Mouse (Mus musculus) hematopoietic multipotent progenitor cell, adult 10-12 weeks (in vitro differentiated cells): ENCODE data around the gene Rabl6. TPM values are rescaled to one million over a fixed set of nuclear protein-coding genes. Genes with fewer than 3 reads are reported as not detected.

Experiments used
- polyA plus RNA-seq: library from polyadenylated mRNA; stranded (reverse); fragments of >175 nt; gene quantifications from 2 replicates; pipeline ENCODE4 v1.2.3, GENCODE M21; 2012; ENCODE audit warnings: low replicate concordance

Gene Rabl6
- 48.7 and 55.1 TPM in 2 replicates for polyA plus RNA-seq

DNA sequence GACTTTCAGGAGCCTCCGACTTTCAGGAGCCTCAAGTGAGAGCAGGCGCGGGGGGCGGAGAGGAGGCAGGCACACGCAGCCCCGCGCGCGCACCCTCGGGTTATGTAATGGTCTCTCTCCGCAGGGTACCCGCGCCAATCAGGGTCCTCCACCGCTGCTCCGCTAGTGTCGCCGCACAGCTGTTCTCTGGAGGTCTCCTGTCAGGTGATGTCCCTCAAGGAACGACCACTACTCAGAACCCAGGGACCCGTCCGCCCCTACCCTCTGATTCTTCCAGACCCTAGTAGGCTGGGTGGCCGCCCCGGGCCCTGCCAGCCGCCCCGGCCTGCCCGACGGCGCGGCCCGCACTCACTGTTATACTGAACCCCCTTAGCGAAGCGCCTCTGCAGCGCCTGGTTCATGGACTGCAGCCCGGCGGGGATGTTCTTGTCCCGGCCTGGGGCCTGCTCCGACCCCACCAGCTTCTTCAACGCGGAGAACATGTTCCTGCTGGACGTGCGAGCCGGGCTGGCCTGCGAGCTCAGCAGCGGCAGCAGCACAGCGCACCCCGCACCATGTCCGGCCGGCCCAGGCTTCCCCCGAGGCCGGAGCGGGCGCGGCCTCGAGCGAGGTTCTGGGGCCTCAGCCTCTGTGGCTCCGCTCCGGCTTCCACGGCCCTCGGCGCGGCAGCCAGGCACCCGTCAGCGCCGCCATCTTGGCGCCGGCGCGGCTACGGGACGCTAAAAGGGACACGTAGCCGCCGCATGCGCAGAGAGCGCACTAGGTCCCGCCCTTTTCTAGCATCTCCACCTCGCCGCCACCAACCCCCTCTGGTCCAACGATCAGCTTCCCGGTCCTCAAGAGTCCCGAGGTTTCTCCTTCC is at the start of gene Rabl6:
Rabl6 (minus strand) TSS at position 761 of the 862 bp plus-strand sequence.

DNA sequence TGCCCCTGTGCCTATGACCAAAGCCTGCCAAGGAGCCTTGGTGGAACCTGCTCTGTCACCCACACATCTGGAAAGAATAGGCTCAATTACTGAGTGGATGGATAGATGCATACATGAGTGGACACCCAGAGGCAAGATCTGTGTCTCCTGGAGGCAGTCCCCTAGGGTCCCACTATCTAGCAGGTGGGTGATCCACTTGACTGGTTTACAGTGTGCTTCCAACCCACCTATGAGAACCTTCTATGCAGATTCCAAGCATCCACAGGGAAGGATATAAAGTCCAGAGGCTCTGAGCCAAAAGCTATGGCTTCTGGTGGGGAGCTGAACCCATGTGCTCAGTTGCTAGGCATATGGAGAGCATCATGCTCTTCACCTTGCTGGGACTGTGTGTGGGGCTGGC is 49.3 kb upstream of the Rabl6 start, which contains the start of gene Lcn5:
Lcn5 (plus strand) TSS at position 301 of the 400 bp plus-strand sequence.

DNA sequence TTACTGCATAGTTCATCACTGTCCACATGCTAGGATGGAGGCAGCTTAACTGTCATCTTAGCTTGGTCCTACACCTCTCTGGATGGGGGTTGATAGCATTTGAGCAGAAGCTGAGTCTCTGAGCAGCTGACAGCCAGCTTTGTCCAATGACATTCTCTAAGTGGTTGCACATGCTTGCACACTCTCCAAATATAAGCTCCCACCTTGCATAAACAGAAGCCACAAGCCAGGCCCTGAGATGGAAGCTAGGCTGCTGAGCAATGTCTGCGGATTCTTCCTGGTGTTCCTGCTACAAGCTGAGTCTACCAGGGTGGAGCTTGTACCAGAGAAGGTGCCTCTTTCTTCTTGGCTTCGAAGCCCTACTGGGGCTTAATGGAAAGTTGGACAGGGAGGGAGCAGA is 44.6 kb upstream of the Rabl6 start, which contains the start of gene Lcn8:
Lcn8 (plus strand) TSS at position 219 of the 400 bp plus-strand sequence.

DNA sequence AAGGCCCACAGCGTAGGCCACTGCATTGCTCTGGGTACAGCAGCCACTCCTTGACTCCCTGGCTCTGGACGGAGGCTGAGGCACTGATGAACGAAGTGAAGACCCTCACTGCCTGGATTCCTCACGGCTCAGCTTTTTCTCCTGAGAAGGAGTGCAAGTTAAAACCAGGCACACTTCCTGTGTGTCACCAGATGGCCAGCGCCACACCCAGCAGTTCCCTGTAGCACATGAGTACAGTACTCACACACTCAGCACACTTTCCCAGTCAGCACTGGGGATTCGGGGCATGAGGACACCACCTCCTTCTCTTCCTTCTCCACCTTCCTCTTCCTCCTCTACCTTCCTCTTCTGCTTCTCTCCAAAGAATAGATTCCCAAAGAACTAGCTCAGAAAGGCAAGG is 19.5 kb upstream of the Rabl6 start, which contains the start of gene Fcna:
Fcna (minus strand) TSS at position 220 of the 400 bp plus-strand sequence.

GRCm38 (mm10) chr2:25621229-25622200 is 13.2 kb upstream of the Rabl6 start, which contains the start of gene Tmem141:
Gene Tmem141 (minus strand): TSS chr2:25622005.

DNA sequence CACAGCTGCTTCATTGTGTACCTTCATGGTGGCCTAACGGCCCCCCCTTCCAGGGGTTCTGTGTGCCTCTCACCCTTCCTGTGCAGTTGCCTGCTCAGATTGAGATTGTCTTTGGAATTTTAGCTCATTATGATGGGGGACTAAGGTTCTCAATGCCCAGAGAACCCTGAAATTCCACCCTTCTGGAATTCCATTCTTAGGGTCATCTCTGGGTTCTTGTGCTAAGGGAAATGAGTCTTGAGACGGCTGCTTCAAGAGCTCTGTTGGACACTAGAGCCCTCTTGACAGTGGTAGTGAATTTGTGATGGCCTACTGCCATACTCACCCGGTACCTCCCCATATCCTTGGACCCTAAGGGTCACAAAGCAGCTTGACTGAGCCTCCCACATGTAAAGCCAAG is 9.3 kb upstream of the Rabl6 start, which contains the start of gene Ccdc183:
Ccdc183 (minus strand) TSS at position 101 of the 400 bp plus-strand sequence.

DNA sequence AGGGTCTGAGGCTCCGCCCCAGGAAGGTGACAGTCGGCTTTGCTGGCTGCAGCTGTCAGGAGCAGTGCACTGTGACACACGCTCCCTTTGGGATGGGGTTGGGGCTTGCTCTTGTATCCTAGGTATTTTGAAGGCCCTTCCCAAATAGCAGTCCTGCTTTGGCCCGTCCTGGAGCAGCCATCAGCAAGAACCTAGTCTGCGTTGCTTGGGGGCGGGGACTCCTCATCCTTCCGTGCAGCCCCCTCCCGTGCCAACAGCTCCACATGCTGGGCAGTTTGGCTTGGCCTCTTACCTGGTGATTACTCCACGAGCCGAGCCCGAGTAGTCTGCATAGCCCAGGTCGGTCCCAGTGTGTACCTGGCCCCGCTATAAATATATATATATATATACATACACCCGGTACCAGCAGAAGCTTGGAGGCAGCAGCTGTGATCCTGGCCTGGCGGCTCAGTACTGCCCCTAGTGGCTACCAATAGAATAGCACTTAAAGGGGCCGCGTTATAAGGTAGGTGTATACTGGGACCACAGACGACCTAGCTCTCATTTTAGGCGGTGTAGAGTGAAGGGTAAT is 26.9 kb downstream of the Rabl6 start, which contains the start of gene Ajm1:
Ajm1 (minus strand) TSS at position 464 of the 571 bp plus-strand sequence.

GRCm38 (mm10) chr2:25574579-25575431 is 33.5 kb downstream of the Rabl6 start, which contains the start of the genes Mamdc4 and Phpt1:
Gene Mamdc4 (minus strand): TSS chr2:25574845.
Gene Phpt1 (minus strand): TSS chr2:25575224.

GRCm38 (mm10) chr2:25557221-25557963 is 50.9 kb downstream of the Rabl6 start, which contains the start of gene Edf1:
Gene Edf1 (plus strand): TSS chr2:25557847.

GRCm38 (mm10) chr2:25546811-25547491 is 61.4 kb downstream of the Rabl6 start, which contains the start of gene Traf2:
Gene Traf2 (minus strand): TSS chr2:25546940.

Other genes starting within 250 kb of the Rabl6 start
- 20.6 and 22.9 TPM in 2 replicates for gene Uap1l1, start 242.8 kb downstream of the Rabl6 start, polyA plus RNA-seq
- gene Sapcd2, start 236.2 kb downstream of the Rabl6 start, polyA plus RNA-seq: 6.3 and 11.6 TPM in 2 replicates
- gene Entpd2, start 212.6 kb downstream of the Rabl6 start, polyA plus RNA-seq: 0.10 TPM in 1 of 2 replicates, not detected in the other
- gene Npdc1, start 209.2 kb downstream of the Rabl6 start, polyA plus RNA-seq: 3.8 and 4.4 TPM in 2 replicates
- 4.5 and 10.9 TPM in 2 replicates for gene Fut7, start 185.3 kb downstream of the Rabl6 start, polyA plus RNA-seq
- gene Abca2, start 179.8 kb downstream of the Rabl6 start, polyA plus RNA-seq: 32.3 and 48.6 TPM in 2 replicates
- gene Clic3, start 151.7 kb downstream of the Rabl6 start, polyA plus RNA-seq: not detected in 2 replicates
- 82.6 and 103 TPM in 2 replicates for gene Paxx, start 147.4 kb downstream of the Rabl6 start, polyA plus RNA-seq
- gene Ptgds, start 138.5 kb downstream of the Rabl6 start, polyA plus RNA-seq: not detected in 2 replicates
- not detected in 2 replicates for gene Lcn12, start 114.6 kb downstream of the Rabl6 start, polyA plus RNA-seq
- gene Fbxw5, start 107.8 kb downstream of the Rabl6 start, polyA plus RNA-seq: 16.5 and 48.8 TPM in 2 replicates
- gene C8g, start 106.8 kb downstream of the Rabl6 start, polyA plus RNA-seq: 0.27 TPM in 1 of 2 replicates, not detected in the other
- gene Traf2, start 61.6 kb downstream of the Rabl6 start, polyA plus RNA-seq: 6.4 and 20.6 TPM in 2 replicates
- 403 and 822 TPM in 2 replicates for gene Edf1, start 50.7 kb downstream of the Rabl6 start, polyA plus RNA-seq
- 1.7 and 1.9 TPM in 2 replicates for gene Mamdc4, start 33.7 kb downstream of the Rabl6 start, polyA plus RNA-seq
- gene Phpt1, start 33.3 kb downstream of the Rabl6 start, polyA plus RNA-seq: 2.9 and 5.8 TPM in 2 replicates
- 8.1 and 18.3 TPM in 2 replicates for gene Ajm1, start 26.8 kb downstream of the Rabl6 start, polyA plus RNA-seq
- gene Ccdc183, start 9.2 kb upstream of the Rabl6 start, polyA plus RNA-seq: not detected in 2 replicates
- 10.0 and 19.9 TPM in 2 replicates for gene Tmem141, start 13.5 kb upstream of the Rabl6 start, polyA plus RNA-seq
- 145 and 166 TPM in 2 replicates for gene Fcna, start 19.5 kb upstream of the Rabl6 start, polyA plus RNA-seq
- gene Lcn8, start 44.6 kb upstream of the Rabl6 start, polyA plus RNA-seq: not detected in 2 replicates
- gene Lcn5, start 49.4 kb upstream of the Rabl6 start, polyA plus RNA-seq: not detected in 2 replicates
- gene Lcn6, start 68.3 kb upstream of the Rabl6 start, polyA plus RNA-seq: not detected in 2 replicates
- not detected in 2 replicates for gene Lcn10, start 74.2 kb upstream of the Rabl6 start, polyA plus RNA-seq
- gene Obp2a, start 91.5 kb upstream of the Rabl6 start, polyA plus RNA-seq: not detected in 2 replicates
- gene Bmyc, start 98.2 kb upstream of the Rabl6 start, polyA plus RNA-seq: 189 and 405 TPM in 2 replicates
- gene Obp2b, start 128.5 kb upstream of the Rabl6 start, polyA plus RNA-seq: not detected in 2 replicates
- gene Lcn3, start 157.0 kb upstream of the Rabl6 start, polyA plus RNA-seq: not detected in 2 replicates
- not detected in 2 replicates for gene Lcn11, start 168.5 kb upstream of the Rabl6 start, polyA plus RNA-seq
- not detected in 2 replicates for gene Gm13539, start 173.7 kb upstream of the Rabl6 start, polyA plus RNA-seq
- gene Glt6d1, start 207.3 kb upstream of the Rabl6 start, polyA plus RNA-seq: not detected in 2 replicates
- gene Lcn9, start 214.6 kb upstream of the Rabl6 start, polyA plus RNA-seq: not detected in 2 replicates
- not detected in 2 replicates for gene Sohlh1, start 238.7 kb upstream of the Rabl6 start, polyA plus RNA-seq